Mouse (Mus musculus) R1 (cell line): Measurements from ENCODE around the gene Tbc1d22a.
"Not testable (repeated sequence)": the region's sequence is repeated elsewhere in the genome, so short reads cannot be mapped to it uniquely, and the experiment has no call there.

Experiments
- DNase-seq: peaks from one replicate; pipeline ENCODE4 v3.0.0-alpha.2; 2018; ENCODE audit warnings: low read depth, low spot score

Tbc1d22a gene

DNA sequence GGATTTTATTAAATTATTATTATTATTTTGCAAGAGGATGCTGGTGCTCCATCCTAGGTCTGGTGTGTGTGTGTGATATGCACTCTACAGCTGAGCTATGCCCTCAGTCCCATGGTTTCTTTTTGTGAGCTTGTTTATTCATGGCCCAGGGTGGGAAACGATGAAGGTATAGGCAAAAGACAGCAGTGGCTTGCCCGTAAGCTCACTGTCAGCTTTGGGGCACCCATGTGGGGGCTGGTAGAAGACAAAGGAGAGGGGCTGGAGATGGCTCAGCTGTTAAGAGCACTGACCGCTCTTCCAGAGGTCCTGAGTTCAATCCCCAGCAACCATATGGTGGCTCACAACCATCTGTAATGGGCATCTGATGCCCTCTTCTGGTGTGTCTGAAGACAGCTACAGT lies 32.9 kb upstream of the Tbc1d22a start:
- not testable (repeated sequence) for DNase-seq

- DNase-seq: peak; percentile 26
These were observed 32.3 kb upstream of the Tbc1d22a start for GRCm38 (mm10) chr15:86181941-86182439.

DNA sequence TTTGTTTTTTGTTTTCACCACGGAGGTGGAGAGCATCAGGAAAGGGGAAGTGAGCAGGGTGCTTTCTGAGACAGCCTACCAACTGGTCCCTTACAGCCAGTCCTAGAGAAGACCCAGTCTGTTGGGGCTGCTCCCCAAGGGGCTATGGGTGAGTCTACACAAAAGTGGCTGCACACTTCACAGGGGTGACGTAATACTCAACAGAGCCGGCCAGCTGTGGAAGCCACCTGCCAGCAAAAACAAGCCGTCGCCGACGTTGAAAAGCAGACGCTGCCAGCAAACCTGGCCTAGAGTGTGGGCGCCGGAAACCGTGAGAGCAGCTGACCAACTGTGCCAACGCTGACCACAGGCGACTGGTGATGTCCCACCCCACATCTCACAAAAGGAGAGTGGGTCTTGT lies 31.6 kb upstream of the Tbc1d22a start:
- DNase-seq: no peak

DNA sequence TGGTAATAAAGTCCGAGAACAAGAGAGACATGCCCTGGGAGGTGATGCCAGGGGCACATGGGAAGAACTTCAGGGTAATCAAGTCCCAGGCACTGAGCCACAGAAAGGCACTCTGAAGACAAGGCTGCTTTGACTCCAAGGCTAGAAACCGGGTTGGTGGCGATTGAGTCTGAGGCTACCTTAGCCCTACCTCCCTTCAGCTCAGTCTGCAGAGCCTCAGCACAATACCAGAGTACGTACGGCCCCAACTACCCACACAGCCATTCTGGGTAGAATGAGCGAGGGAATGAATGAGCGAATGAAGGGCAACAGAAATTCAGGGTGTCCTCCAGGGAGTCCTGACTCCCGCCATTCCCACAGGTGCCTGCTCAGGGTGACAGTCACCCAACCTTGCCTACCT lies 30.8 kb upstream of the Tbc1d22a start:
- DNase-seq: no peak

DNA sequence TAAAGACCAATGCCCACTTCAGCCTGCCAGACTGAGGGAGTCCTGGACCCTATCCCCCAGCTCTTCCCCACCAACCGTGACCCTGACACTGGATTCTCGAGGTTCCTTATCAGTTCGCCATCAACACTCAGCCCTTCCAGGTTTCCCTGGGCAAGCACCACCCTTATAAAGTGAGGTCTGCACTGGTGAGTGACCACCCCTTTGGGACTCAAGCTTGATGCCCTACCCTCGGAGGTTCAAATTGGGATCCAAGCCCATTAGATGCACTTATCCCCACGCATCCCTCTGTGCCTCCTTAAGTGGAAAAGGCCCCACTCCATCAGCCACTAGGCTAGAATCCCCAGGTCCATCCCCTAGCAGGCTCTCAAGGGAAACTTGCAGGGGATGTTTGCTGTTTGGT lies 30.2 kb upstream of the Tbc1d22a start:
- DNase-seq: no peak

- DNase-seq: peak; percentile 41
These were observed 29.2 kb upstream of the Tbc1d22a start for GRCm38 (mm10) chr15:86184851-86185688.

DNA sequence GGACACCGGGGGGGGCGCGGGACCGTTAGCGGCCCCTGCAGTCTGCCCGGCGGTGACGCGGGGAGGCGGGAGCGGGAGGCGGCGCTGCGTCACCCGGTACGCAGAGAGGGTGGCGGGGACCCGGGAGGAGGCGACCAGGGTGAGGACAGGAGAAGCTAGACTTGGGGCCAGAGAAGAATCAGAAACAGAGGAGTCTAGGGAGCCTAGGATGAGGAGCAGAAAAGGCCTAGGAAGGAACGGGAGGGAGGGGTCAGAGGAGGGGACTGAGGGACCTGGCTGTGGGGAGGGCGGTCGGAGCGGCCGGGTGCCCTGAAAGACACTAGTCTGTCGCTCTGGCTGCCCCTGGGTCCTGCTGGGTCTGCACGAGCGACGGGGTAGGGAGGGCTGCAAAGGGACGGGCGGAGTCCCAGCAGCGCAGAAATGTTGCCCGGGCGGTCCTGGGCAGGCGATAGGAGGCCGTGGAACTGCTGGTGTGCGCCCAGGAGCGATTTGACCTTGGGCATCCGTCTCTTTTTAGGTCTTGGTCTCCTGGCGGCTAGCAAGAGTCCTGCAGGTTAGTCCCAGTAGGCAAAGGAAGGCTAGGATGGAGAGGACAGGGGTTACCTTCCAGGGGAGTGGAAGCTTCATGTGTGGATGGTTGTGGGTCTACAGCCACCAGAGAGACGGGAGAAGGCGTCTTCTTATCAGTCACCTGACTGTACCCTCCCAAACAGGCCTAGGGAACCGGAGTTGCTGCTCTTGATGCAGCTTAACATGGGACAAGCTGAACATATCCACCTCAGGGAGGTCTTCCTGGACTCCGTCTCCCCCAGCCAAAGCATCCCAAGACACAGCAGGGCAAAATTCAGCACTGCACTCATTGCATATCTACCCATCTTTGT lies 28.3 kb upstream of the Tbc1d22a start, which contains the start of gene Cerk:
Cerk (minus strand) TSS at position 453 of the 881 bp plus-strand sequence.
- DNase-seq: peak; percentile 81

- DNase-seq: no peak
These were observed 27.6 kb upstream of the Tbc1d22a start for GRCm38 (mm10) chr15:86186686-86187085.

DNA sequence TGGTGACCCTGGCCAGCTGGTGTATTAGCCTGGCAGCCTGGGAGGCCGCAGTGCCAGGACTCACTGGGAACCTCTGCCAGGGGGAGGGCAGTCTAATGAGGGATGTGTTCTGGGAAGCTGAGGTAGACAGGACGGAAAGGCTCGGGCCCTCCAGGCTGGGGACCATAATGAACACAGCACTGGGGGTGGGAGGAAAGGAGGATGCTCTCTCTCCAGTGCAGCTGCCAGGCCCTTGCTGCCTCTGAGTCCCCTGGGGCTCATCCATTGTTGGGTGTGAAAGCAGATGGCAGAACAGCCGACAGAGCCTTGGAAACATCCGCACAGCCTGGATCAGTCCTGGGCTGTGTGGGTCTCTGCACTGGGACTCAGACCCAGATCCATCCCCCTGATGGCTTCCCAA lies 26.1 kb upstream of the Tbc1d22a start:
- DNase-seq: no peak

DNA sequence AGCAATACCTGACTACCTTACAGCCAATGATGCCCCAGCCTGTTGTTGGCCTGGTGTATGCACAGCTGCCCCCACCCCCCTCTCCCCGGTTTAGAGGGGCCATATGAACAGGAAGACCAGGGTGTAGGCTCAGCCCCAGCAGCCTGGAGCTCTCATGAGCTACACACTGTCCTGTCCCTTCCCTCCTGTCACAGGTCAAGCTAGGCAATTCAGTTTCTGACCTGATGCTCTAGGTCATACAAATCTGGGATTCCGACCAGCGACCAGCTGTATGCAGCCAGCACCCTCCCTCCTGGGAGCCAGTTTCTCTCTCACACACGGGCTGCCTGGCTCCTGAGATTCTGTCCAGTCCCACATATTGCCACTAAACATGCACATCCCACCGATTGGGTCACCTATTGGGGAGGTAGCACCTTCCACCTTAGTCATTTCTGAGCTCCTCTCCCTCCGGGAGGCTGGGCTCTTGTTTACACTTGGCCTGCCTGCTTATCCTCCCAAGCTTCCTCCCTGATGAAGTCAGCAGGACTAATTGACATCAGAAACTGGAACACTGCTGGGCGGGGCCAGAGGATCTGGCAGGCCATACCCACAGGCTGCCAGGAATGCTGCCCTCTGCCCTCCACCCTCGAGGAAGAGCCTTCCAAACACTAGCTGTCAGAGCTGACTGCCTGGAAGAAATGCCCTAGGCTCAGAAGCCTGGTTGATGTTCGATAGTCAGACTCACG lies 25.4 kb upstream of the Tbc1d22a start:
- DNase-seq: no peak

DNA sequence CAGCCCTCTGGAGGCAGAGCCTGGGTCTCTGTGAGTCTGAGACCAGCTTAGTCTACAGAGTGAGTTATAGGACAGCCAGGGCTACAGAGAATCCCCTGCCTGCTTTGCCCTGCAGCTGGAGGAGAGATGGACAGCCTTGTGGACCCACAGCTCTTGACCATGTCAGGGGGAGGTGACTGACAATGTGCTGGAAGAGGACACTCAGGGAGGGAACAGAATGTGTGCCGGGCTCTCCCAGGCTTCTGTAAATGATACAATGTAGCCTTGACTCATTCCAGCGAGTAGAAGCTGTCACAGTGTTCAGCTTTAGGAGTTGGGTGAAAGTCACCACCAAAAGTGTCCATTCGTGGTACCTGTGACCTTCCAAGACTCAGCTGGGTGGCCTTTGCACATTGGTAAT lies 23.9 kb upstream of the Tbc1d22a start:
- no peak for DNase-seq

DNA sequence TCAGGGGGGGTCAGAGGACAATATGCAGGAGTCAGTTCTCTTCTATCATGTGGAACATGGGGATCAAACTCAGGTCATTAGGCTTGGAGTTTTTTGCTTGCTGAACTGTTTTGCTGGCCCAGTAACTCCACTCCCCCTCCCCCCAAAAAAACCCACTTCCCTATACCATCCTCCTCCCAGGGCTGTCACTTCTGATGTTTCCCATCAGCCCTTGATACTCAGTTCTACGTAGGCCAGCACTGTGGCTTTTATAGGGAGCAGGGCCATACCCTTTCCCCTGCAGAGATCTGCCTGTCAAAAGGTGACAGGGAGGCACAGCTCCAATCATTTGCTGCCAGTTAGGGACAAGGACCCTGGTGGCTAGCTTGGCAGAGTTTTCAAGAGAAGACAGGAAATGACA lies 22.8 kb upstream of the Tbc1d22a start:
- no peak for DNase-seq

- no peak for DNase-seq
These were observed 22.3 kb upstream of the Tbc1d22a start for GRCm38 (mm10) chr15:86191933-86192332.

DNA sequence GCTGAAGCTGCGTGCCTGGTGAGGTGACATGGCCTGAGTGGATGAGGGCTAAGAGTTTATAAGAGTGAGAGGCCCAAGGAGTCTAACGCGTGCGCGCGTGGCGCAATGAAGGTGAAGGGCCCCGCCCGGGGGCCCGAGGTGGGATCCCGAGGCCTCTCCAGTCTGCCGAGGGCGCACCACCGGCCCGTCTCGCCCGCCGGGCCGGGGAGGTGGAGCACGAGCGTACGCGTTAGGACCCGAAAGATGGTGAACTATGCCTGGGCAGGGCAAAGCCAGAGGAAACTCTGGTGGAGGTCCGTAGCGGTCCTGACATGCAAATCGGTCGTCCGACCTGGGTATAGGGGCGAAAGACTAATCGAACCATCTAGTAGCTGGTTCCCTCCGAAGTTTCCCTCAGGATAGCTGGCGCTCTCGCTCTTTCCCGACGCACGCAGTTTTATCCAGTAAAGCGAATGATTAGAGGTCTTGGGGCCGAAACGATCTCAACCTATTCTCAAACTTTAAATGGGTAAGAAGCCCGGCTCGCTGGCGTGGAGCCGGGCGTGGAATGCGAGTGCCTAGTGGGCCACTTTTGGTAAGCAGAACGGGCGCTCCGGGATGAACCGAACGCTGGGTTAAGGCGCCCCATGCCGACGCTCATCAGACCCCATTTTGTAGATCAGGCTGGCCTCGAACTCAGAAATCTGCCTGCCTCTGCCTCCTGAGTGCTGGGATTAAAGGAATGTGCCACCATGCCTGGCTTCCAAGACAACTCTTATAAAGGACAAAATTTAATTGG lies 19.4 kb upstream of the Tbc1d22a start:
- not testable (repeated sequence) for DNase-seq

- no peak for DNase-seq
These were observed 15.2 kb upstream of the Tbc1d22a start for GRCm38 (mm10) chr15:86199052-86199451.

DNA sequence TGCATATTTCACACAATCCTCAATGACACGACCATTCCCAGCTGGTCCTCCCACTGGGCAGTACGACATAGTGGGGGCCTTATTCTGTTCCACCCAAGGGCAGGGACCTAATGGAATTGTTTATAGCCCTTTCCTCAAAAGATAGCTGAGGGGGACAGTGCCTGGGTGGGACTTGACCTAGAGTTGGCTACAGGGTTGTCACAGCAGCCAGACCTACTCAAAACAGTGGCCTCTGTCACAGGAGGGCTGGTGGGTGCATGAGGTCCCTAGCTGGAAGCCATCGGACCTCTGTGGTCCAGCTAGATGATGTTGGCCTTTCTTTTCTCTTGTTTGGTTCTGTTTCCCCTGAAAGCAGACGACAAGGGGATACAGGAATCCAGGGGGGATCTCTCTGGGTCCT lies 14.8 kb upstream of the Tbc1d22a start:
- DNase-seq: no peak

DNA sequence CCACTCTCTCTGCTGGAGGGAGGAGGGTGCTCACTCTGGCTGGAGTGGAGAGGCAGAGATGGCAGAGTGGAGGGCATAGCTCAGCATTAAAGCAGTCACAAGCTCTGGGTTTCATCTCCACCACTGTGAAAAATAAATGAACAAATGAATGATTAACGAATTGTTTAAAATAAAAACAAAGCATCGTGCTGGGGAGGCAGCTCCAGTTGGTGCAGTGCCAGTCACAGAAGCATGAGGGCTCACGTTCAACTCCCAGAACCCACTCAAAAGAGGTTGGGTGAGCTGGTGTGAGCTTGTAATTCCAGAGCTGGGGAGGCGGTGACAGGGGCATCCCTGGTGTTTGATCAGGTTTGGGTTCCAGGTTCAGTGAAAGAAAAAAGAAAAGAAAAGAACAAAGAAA lies 14.1 kb upstream of the Tbc1d22a start:
- DNase-seq: no peak

GRCm38 (mm10) chr15:86201095-86201494 lies 13.2 kb upstream of the Tbc1d22a start:
- DNase-seq: peak; percentile 55

DNA sequence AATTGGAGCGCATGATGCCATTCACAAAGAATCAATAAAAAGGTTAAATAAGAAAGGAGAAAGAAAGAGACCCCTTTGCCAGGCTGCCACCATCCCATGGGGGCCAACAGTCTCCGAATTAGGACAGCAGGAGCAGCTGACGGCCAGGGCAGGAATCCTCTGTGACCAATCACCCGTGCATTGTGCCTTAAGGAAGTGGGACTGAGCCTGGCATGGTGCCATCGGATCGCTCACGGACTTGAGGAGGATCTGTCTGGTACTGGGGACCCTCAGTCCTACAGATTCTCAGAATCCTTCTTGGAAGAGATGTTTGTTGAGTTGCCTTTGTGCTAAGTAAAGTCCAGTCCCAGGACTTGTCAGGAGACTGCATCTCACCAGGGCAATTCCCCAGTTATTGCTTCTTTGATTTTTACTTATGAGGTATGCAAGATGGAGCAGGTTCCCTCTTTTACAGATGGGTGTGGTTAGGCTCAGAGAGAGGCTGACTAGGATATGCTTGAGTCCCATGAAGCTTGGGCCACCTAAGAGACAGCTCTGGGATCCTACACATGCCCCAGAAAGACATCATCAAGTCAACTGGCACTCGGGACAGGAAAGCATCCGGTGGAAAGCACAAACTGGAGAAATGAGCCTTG lies 12.4 kb upstream of the Tbc1d22a start:
- DNase-seq: no peak

GRCm38 (mm10) chr15:86202640-86203039 lies 11.6 kb upstream of the Tbc1d22a start:
- DNase-seq: no peak
